Comparison of ENCODE assay signal across 17 mouse cellular contexts in the genomic region with DNA sequence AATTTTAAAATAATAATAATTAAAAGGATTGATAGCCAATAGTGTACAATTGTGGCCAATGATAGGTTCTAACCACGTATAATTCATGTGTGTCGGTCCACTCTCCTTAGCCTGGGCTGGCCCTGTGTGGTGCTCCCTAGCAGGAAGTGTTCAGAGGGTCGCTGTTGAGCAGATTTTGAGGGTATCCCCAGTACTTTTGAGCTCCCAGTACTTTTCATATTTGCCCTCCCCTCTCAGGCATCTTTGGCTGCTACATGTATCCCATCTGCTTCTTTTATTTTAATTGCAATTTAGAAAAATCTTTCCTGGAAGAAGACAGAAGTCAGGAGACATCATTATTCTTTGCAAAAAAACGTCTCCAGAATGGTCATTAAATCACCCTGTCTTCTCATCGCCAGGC.
"Had no signal": no experiment of that assay in that cellular context is flagged by ENCODE, and none has a peak within 500 bp of the region (broad histone marks: within the 10 kb centered on the region; RNA-seq: fewer than 3 reads in every experiment).

No protein-coding gene starts in this region.

- DNase-seq: kidney, adult 18-20 months; kidney, postnatal 10 days; kidney, postnatal 4 days; liver; liver, embryonic 13.5 days; liver, postnatal 0 days; lung, postnatal 14 days; right cerebral cortex, postnatal 25 days; thymus, postnatal 4 days had no signal

- H3K4me3 ChIP-seq: limb, embryonic 12.5 days; liver, embryonic 13.5 days; lung, embryonic 15.5 days; megakaryocyte, embryonic 14.5 days; midbrain, embryonic 13.5 days; myocyte; neural tube, embryonic 13.5 days had no signal

- H3K4me2 ChIP-seq: limb, embryonic 12.5 days; liver, embryonic 13.5 days; lung, embryonic 15.5 days; midbrain, embryonic 13.5 days had no signal

- ATAC-seq: liver, postnatal 0 days had no signal

- H3K36me3 ChIP-seq: limb, embryonic 12.5 days; liver, embryonic 13.5 days; lung, embryonic 15.5 days; midbrain, embryonic 13.5 days; neural tube, embryonic 13.5 days had no signal

- H3K4me1 ChIP-seq: limb, embryonic 12.5 days; liver, embryonic 13.5 days; lung, embryonic 15.5 days; megakaryocyte, embryonic 14.5 days; midbrain, embryonic 13.5 days had no signal

- H3K27me3 ChIP-seq: limb, embryonic 12.5 days; liver, embryonic 13.5 days; lung, embryonic 15.5 days; megakaryocyte, embryonic 14.5 days; midbrain, embryonic 13.5 days; neural tube, embryonic 13.5 days had no signal

- H3K9ac ChIP-seq: limb, embryonic 12.5 days; liver, embryonic 13.5 days; liver, postnatal 0 days; lung, embryonic 15.5 days; midbrain, embryonic 13.5 days; neural tube, embryonic 13.5 days had no signal

- H3K27ac ChIP-seq: limb, embryonic 12.5 days; liver, embryonic 13.5 days; lung, embryonic 15.5 days; macrophage; stomach, postnatal 0 days had no signal

- H3K9me3 ChIP-seq: limb, embryonic 12.5 days; liver, embryonic 13.5 days; lung, embryonic 15.5 days; megakaryocyte, embryonic 14.5 days; midbrain, embryonic 13.5 days; neural tube, embryonic 13.5 days had no signal
